Mouse (Mus musculus) cerebellum, adult 18-20 months (tissue): Measurements from ENCODE around the gene Slc1a2.

Experiments
- DNase-seq, 2 experiments: peaks; one replicate each; pipeline ENCODE4 v3.0.0; 2021

Gene Slc1a2

GRCm38 (mm10) chr2:102721859-102722258 lies 63.4 kb downstream of the Slc1a2 start:
- DNase-seq, result no peak

GRCm38 (mm10) chr2:102725054-102725453 lies 66.6 kb downstream of the Slc1a2 start:
- DNase-seq, result no peak

GRCm38 (mm10) chr2:102730386-102730785 lies 71.9 kb downstream of the Slc1a2 start:
- no peak for DNase-seq

- no peak for DNase-seq
These were observed 72.3 kb downstream of the Slc1a2 start for GRCm38 (mm10) chr2:102730788-102731187.

GRCm38 (mm10) chr2:102733128-102733527 lies 74.7 kb downstream of the Slc1a2 start:
- no peak for DNase-seq

- no peak for DNase-seq
These were observed 75.6 kb downstream of the Slc1a2 start for GRCm38 (mm10) chr2:102734055-102734454.

GRCm38 (mm10) chr2:102735031-102735430 lies 76.6 kb downstream of the Slc1a2 start:
- DNase-seq, result no peak

GRCm38 (mm10) chr2:102735811-102736210 lies 77.4 kb downstream of the Slc1a2 start:
- peak; percentile 32 to 38 for DNase-seq

GRCm38 (mm10) chr2:102736490-102736889 lies 78.0 kb downstream of the Slc1a2 start:
- no peak for DNase-seq

- DNase-seq, result no peak
These were observed 80.4 kb downstream of the Slc1a2 start for GRCm38 (mm10) chr2:102738852-102739251.

GRCm38 (mm10) chr2:102742685-102743084 lies 84.2 kb downstream of the Slc1a2 start:
- peak; percentile 18 to 31 for DNase-seq

GRCm38 (mm10) chr2:102743918-102744696 lies 85.6 kb downstream of the Slc1a2 start:
- DNase-seq, result peak; percentile 28 to 32

- no peak for DNase-seq
These were observed 86.9 kb downstream of the Slc1a2 start for GRCm38 (mm10) chr2:102745259-102745906.

GRCm38 (mm10) chr2:102747758-102748157 lies 89.3 kb downstream of the Slc1a2 start:
- DNase-seq, result no peak

GRCm38 (mm10) chr2:102749926-102750325 lies 91.5 kb downstream of the Slc1a2 start:
- no peak for DNase-seq

GRCm38 (mm10) chr2:102751846-102752245 lies 93.4 kb downstream of the Slc1a2 start:
- no peak for DNase-seq

GRCm38 (mm10) chr2:102757241-102757860 lies 98.9 kb downstream of the Slc1a2 start:
- DNase-seq, result no peak

- no peak for DNase-seq
These were observed 101.0 kb downstream of the Slc1a2 start for GRCm38 (mm10) chr2:102759479-102759878.

- DNase-seq, result no peak
These were observed 102.0 kb downstream of the Slc1a2 start for GRCm38 (mm10) chr2:102760284-102761072.

- no peak for DNase-seq
These were observed 104.7 kb downstream of the Slc1a2 start for GRCm38 (mm10) chr2:102763176-102763575.

GRCm38 (mm10) chr2:102763991-102764390 lies 105.5 kb downstream of the Slc1a2 start:
- no peak for DNase-seq

- no peak for DNase-seq
These were observed 106.3 kb downstream of the Slc1a2 start for GRCm38 (mm10) chr2:102764602-102765374.
